Mouse (Mus musculus): ENCODE measurements around the gene Sap18.
"Not testable (repeated sequence)": the region's sequence is repeated elsewhere in the genome, so short reads cannot be mapped to it uniquely, and the experiment has no call there.

The Sap18 gene

GRCm38 (mm10) chr14:57825788-57826751 lies 28.1 kb downstream of the Sap18 start, which contains the start of the genes Ska3 and Mrpl57:
Ska3 (minus strand) TSS chr14:57826185.
Mrpl57 (plus strand) TSS chr14:57826234.
- peak; percentile 97 for DNase-seq (ENCODE audit: low read depth, low spot score)

GRCm38 (mm10) chr14:57827284-57827683 lies 29.3 kb downstream of the Sap18 start:
- no peak for DNase-seq (ENCODE audit: low read depth, low spot score)

- DNase-seq (ENCODE audit: low read depth, low spot score), result no peak
Measured at GRCm38 (mm10) chr14:57833526-57833925, 35.5 kb downstream of the Sap18 start.

GRCm38 (mm10) chr14:57835157-57835556 lies 37.2 kb downstream of the Sap18 start:
- DNase-seq (ENCODE audit: low read depth, low spot score), result no peak

GRCm38 (mm10) chr14:57844535-57844934 lies 46.6 kb downstream of the Sap18 start:
- no peak for DNase-seq (ENCODE audit: low read depth, low spot score)

- DNase-seq (ENCODE audit: low read depth, low spot score), result not testable (repeated sequence)
Measured at GRCm38 (mm10) chr14:57848061-57848460, 50.1 kb downstream of the Sap18 start.

- no peak for DNase-seq (ENCODE audit: low read depth, low spot score)
Measured at GRCm38 (mm10) chr14:57848646-57849045, 50.7 kb downstream of the Sap18 start.

GRCm38 (mm10) chr14:57850330-57850729 lies 52.4 kb downstream of the Sap18 start:
- DNase-seq (ENCODE audit: low read depth, low spot score), result no peak

GRCm38 (mm10) chr14:57852961-57853360 lies 55.0 kb downstream of the Sap18 start:
- DNase-seq (ENCODE audit: low read depth, low spot score), result no peak

- not testable (repeated sequence) for DNase-seq (ENCODE audit: low read depth, low spot score)
Measured at GRCm38 (mm10) chr14:57856037-57856436, 58.1 kb downstream of the Sap18 start.

Data from mesoderm, embryonic 11.5 days (tissue).